Mouse (Mus musculus) embryonic fibroblast, embryonic 13.5 days (primary cell): Measurements from ENCODE around the gene Stx5a. TPM values are rescaled to one million over a fixed set of nuclear protein-coding genes. Genes with fewer than 3 reads are reported as not detected.

Experiments used
- H3K27ac ChIP-seq: 2 replicates; pipeline ENCODE4 v1.5.1; 2012; ENCODE audit warnings: low read length, control low read depth, inconsistent platforms; ENCODE audit not compliant: insufficient read depth
- H3K4me1 ChIP-seq: 2 replicates; pipeline ENCODE4 v1.6.1; 2011; ENCODE audit warnings: low read length; ENCODE audit not compliant: control insufficient read depth, insufficient read depth
- H3K4me3 ChIP-seq: 2 replicates; pipeline ENCODE4 v1.5.1; 2011; ENCODE audit warnings: mild to moderate bottlenecking, control low read depth, low read length; ENCODE audit not compliant: insufficient read depth
- CTCF ChIP-seq: IDR thresholded peaks from 2 replicates; pipeline ENCODE4 v1.5.1; 2011; ENCODE audit warnings: mild to moderate bottlenecking, control low read depth, low read length, moderate library complexity, borderline replicate concordance; ENCODE audit not compliant: insufficient read depth
- POLR2A ChIP-seq: IDR thresholded peaks from 2 replicates; pipeline ENCODE4 v1.6.1; 2011; ENCODE audit warnings: low read depth, mild to moderate bottlenecking, control low read depth, low read length, moderate library complexity
- polyA plus RNA-seq: library from polyadenylated mRNA; stranded (reverse); fragments of >200 nt; gene quantifications from 2 replicates; pipeline ENCODE4 v1.2.4, GENCODE M21; 2011; ENCODE audit warnings: low read depth; ENCODE audit not compliant: missing spikeins, insufficient read length

Gene Stx5a
- polyA plus RNA-seq, 1 experiment: 114 TPM

GRCm38 (mm10) chr19:8706930-8707329, 34.3 kb upstream of the Stx5a start:
- TF ChIP-seq CTCF: no peak
- no peak for TF ChIP-seq POLR2A
- no peak overlapping the region for H3K27ac ChIP-seq
- no peak overlapping the region for H3K4me3 ChIP-seq
- H3K4me1 ChIP-seq: peaks cover 7% of the 10 kb centered on the region; the same call in 1 of the 2 replicates

DNA sequence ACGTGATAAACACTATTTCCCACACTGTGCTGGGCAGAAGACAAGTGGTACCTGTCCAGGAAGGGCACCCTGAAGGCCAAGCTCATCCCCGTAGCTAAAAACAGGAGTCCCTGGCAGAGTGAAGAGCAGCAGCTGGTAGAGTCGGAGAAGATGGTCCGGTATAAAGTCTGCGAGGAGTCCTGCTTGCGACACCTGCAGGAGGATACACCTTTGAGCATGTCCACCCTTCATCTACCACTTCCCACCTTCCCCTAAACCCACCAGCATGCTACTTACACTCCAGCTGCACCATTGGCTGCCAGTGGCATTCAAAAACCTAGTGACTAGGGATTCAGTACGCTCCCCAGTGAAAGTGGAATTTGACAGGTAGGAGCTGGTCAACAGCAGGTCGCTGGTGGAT, 32.3 kb upstream of the Stx5a start:
- Histone ChIP-seq H3K27ac (no peak overlapping the region), H3K4me3 (no peak overlapping the region), H3K4me1 (peaks cover 7% of the 10 kb centered on the region; the same call in 1 of the 2 replicates)
- no peak for TF ChIP-seq CTCF
- no peak for TF ChIP-seq POLR2A

DNA sequence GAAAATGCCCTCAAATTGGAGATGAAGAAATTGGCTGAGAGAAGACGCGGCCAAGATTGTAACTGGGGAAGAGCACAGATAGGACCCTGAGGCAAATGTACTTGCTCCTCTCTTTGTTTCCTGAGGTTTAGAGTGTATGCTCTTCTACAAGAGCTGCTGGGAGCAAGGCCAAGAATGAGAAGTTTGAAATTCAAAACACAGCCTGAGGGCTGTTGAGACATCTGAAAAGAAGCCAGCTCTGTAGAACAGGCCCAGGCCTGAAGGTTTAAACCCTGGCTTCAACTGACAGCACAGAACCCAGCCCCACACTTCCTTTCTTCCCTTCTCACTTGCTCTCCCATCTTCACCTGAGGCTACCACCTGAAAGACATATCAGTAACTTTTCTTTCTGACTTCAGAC, 31.2 kb upstream of the Stx5a start:
- H3K4me1 ChIP-seq: peaks cover 7% of the 10 kb centered on the region; the same call in 1 of the 2 replicates

GRCm38 (mm10) chr19:8711506-8711905, 29.7 kb upstream of the Stx5a start:
- TF ChIP-seq CTCF (no peak), POLR2A (peak; percentile 53)
- Histone ChIP-seq H3K27ac (peak overlapping the region; percentile 87), H3K4me1 (peaks cover 7% of the 10 kb centered on the region; the same call in 1 of the 2 replicates), H3K4me3 (peak overlapping the region; percentile 80)

More for the DNA sequence above, 31.2 kb upstream of the Stx5a start:
- TF ChIP-seq CTCF: no peak
- no peak for TF ChIP-seq POLR2A
- peak overlapping the region; percentile 90 for H3K27ac ChIP-seq
- H3K4me3 ChIP-seq: no peak overlapping the region; the same call in 1 of the 2 replicates

DNA sequence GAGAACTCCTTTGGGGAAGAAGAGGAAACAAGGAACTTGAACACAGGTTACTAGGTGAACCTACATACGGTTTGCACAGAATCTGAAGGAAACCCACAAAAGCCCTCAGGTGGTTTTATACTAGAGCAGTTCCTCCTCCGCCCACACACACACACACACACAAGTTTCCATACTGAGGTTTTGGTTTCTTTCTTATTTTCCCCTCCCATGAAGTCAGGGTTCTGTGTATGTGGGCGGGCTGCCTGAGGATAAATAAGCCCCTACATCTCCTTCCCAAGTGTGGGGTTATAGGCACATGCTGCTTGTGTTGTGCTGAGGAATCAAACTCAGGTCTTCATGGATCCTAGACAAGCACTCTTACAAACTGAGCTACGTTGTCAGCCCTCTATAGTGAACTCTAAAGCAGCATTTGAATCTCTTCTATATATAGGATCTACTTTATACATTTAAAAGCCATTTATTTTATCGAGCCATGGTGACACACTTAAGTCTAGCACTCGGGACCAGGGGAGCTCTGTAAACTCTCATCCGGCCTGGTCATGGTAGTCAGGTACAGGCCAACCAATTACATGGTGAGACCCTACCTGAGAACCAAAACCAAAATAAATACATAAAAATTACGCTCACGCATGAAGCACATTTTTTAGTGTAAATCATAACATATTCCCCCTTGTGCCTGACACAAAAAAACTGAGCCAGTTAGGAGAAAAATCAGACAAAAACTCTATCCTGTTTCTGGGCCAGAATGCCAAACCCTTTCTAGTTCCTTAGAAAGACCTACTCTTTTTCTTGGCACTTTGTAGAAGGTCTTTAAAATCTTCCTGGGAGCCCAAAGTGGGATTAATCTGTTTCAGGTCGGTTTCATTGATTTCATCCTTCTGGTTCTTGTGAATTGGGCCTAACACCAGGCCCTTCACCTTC, 29.0 kb upstream of the Stx5a start:
- H3K4me1 ChIP-seq: peaks cover 7% of the 10 kb centered on the region; the same call in 1 of the 2 replicates
- H3K4me3 ChIP-seq: peak overlapping the region; percentile 80
- H3K27ac ChIP-seq: peak overlapping the region; percentile 87
- TF ChIP-seq POLR2A (peak; percentile 64), CTCF (no peak)

DNA sequence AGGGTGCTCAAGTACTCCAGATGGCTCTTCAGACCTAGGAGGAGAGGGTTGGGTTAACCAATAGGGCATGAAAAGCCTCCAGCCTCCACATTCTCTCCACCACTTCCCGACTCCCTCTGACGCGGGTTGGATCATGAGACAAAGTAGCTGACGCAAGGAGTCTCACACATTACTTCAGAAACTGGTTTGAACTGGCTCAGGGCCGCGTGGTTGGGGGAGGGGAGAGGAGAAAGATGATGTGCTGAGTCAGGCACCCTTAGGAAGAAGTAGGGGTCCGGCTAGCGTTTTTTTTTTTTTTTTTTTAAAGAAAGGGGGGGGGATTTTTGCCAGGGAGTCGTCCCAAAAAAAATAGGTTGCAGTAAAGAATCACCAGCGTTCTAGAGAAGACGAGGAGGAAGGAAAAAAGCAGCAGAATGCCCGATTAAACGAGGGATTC, 28.3 kb upstream of the Stx5a start:
- no peak for TF ChIP-seq CTCF
- peak; percentile 75 for TF ChIP-seq POLR2A
- Histone ChIP-seq H3K4me1 (peaks cover 7% of the 10 kb centered on the region; the same call in 1 of the 2 replicates), H3K27ac (peak overlapping the region; percentile 87), H3K4me3 (peak overlapping the region; percentile 80)

DNA sequence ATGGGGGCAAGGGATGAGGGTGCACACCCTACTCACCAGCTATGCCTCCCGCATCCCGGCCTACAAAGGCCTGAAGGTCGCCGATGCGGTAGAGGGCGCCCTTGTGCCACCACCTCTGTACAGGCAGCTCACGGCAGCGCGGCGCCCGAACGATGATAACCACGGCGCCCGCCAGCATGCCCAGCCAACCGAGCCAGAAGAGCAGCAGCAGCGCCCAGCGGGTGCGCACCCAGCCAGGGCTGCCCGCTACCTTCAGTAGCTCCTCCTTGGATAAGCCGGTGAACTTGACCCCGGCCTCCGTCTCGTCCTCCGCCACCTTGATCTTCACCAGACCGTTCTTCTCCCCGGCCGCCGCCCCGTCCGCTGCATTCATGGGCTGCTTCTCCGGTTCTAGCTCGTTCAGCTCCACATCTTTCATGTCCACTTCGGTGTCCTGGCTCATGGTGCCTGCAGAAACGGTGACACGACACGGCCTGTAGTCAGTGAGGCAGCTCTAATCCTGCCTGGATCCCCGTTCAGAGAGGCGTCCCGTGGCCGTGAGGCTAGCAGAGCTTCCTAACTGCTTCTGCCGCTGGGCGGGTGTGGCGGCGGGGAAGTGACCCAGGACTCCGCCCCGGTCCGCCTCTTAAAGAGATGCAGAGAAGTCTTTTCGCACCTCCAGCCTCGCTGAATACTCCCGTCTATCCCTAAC, 27.8 kb upstream of the Stx5a start:
- peak overlapping the region; percentile 87 for H3K27ac ChIP-seq
- peaks cover 7% of the 10 kb centered on the region; the same call in 1 of the 2 replicates for H3K4me1 ChIP-seq
- TF ChIP-seq POLR2A (peak; percentile 100), CTCF (peak; percentile 82; the same call in 1 of the 2 replicates)
- H3K4me3 ChIP-seq: peak overlapping the region; percentile 80

- no peak; the same call in 1 of the 2 replicates for TF ChIP-seq POLR2A
- TF ChIP-seq CTCF: no peak
- H3K4me1 ChIP-seq: peaks cover 7% of the 10 kb centered on the region; the same call in 1 of the 2 replicates
- peak overlapping the region; percentile 87 for H3K27ac ChIP-seq
- H3K4me3 ChIP-seq: peak overlapping the region; percentile 80
Measured at GRCm38 (mm10) chr19:8713997-8714652, 27.1 kb upstream of the Stx5a start.

GRCm38 (mm10) chr19:8714653-8715481, 26.3 kb upstream of the Stx5a start:
- TF ChIP-seq POLR2A: no peak
- peaks cover 4% of the 10 kb centered on the region; the same call in 1 of the 2 replicates for H3K4me1 ChIP-seq
- H3K27ac ChIP-seq: no peak overlapping the region

More at GRCm38 (mm10) chr19:8714653-8715481, 26.3 kb upstream of the Stx5a start:
- H3K4me3 ChIP-seq: no peak overlapping the region
